Mouse (Mus musculus) erythroblast, embryonic 14.5 days (primary cell): ENCODE results near the gene Grap. TPM values are rescaled to one million over a fixed set of nuclear protein-coding genes. Genes with fewer than 3 reads are reported as not detected.

ENCODE experiments used
- H3K27me3 ChIP-seq: 2 replicates; pipeline ENCODE4 v1.6.1; 2012; ENCODE audit warnings: inconsistent platforms; ENCODE audit not compliant: control insufficient read depth
- H3K36me3 ChIP-seq: 2 replicates; pipeline ENCODE4 v1.6.1; 2012; ENCODE audit warnings: mild to moderate bottlenecking, inconsistent platforms; ENCODE audit not compliant: control insufficient read depth
- H3K4me1 ChIP-seq: 2 replicates; pipeline ENCODE4 v1.6.1; 2012; ENCODE audit warnings: inconsistent platforms; ENCODE audit not compliant: control insufficient read depth
- H3K4me3 ChIP-seq: replicated peaks from 2 replicates; pipeline ENCODE3; 2012; ENCODE audit warnings: moderate library complexity, mild to moderate bottlenecking, inconsistent platforms
- H3K9me3 ChIP-seq: 2 replicates; pipeline ENCODE4 v1.6.1; 2012; ENCODE audit warnings: low read length, inconsistent platforms, mixed read lengths; ENCODE audit not compliant: control insufficient read depth
- GATA1 ChIP-seq: IDR thresholded peaks from 2 replicates; pipeline ENCODE4 v1.6.1; 2012; ENCODE audit warnings: low read length, inconsistent platforms, mixed read lengths
- TAL1 ChIP-seq: IDR thresholded peaks from 3 replicates; pipeline ENCODE4 v1.6.1; 2012; ENCODE audit warnings: low read length, inconsistent platforms, mixed read lengths
- polyA plus RNA-seq: library from polyadenylated mRNA; stranded (reverse); fragments of >175 nt; gene quantifications from 2 replicates; pipeline ENCODE4 v1.2.3, GENCODE M21; 2012

The Grap gene
- polyA plus RNA-seq, 1 experiment = 0.06 TPM

DNA sequence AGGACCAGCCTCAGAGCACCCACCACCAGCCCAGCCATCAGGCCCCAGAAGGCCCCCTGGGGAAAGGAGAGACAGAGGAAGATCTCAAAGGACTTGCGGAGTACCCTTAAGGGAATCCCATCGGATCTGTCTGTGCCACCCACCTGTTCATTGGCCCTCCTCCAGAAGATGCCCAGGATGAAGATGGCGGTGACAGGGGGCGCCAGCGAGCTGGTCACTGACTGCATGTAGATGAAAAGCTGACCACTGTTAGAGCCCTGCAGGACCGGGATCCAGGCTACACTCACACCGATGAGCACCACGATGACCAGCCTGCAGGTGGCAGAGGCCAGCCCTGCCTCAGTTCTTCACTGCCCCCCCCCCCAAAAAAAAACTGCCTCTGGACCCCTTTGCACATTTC lies 20.6 kb downstream of the Grap start:
- TF ChIP-seq TAL1 = no peak
- no peak for TF ChIP-seq GATA1
- peaks cover 5% of the 10 kb centered on the region; the same call in 1 of the 2 replicates for H3K27me3 ChIP-seq

DNA sequence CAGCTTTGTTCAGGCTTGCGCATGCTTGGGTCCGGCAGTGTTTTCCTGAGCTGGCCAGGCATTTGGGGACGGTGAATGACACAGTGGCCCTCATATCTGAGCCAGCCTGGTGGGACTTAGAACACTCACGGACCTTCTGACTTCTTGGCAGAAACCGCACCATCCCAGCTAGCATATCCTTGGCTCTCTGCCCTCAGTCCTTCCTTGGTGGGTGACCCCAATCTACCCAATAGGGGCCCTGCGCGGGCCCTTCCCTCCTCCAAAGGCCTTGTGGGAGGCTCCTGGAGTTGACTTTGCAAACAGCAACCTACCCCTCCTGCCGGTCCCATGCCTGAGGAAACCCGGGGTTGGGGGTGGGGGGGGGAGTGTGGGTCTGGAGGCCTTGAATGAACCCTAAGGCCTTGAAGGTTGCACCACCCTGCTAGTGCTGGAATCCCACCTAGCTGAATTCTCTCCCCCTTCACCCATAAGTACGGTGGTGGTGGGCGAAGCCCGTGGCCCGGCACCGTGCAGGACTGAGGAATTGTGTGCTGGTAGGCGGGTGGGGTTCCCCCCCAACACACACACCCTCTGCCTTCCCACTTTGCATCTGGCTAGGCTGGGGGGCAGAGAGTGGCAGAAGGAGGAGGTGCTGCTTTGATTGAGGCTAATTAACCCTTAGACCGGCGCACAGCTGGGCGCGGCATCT lies 21.2 kb downstream of the Grap start:
- peaks cover 3% of the 10 kb centered on the region; the same call in 1 of the 2 replicates for H3K4me1 ChIP-seq
- no peak for TF ChIP-seq TAL1
- TF ChIP-seq GATA1 = no peak
- H3K27me3 ChIP-seq = peaks cover 5% of the 10 kb centered on the region; the same call in 1 of the 2 replicates
- no peak overlapping the region for H3K4me3 ChIP-seq
- H3K36me3 ChIP-seq = no peaks in the 10 kb centered on the region
- H3K9me3 ChIP-seq = no peaks in the 10 kb centered on the region

More for the DNA sequence above, 20.6 kb downstream of the Grap start:
- Histone ChIP-seq H3K4me1 (peaks cover 3% of the 10 kb centered on the region; the same call in 1 of the 2 replicates), H3K9me3 (no peaks in the 10 kb centered on the region), H3K36me3 (no peaks in the 10 kb centered on the region), H3K4me3 (no peak overlapping the region)

DNA sequence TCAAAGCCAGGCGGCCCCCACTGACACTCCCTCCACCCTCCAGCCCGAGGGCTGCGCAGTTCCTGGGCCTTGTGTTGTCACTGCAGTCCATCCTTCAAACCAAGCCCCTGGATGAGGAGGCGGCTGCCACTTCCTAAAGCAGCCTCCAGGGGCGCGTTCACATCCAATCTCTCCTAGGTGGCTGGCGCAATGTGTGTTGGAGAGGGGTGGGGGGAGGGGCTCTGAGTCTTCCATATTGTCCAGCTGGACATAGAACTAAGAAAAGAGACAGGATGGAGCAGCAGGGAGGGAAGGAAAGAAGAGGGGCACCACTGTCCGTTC lies 21.7 kb downstream of the Grap start:
- peaks cover 5% of the 10 kb centered on the region; the same call in 1 of the 2 replicates for H3K27me3 ChIP-seq
- peaks cover 3% of the 10 kb centered on the region; the same call in 1 of the 2 replicates for H3K4me1 ChIP-seq
- H3K36me3 ChIP-seq = no peaks in the 10 kb centered on the region
- H3K4me3 ChIP-seq = no peak overlapping the region
- H3K9me3 ChIP-seq = no peaks in the 10 kb centered on the region
- TF ChIP-seq GATA1 (no peak), TAL1 (no peak)

DNA sequence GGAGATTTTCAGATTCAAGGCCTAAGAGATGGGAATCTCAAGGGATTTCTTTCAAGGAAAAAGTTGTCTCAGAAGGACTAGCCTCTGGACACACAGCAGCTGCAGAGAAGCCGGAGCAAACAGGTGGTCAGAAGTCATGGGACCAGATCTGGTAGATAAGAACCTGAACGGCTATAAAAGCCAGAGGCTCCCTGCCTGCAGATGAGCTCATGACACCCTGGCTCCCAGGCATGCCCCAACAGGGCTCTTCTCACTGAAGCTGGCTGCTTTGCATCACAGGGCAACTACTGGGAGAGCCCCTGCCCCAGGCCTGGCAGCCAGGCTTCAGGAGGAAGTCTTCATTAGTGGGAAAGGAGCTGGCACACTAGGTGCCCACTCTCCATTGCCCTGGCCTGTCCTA lies 22.3 kb downstream of the Grap start:
- Histone ChIP-seq H3K36me3 (no peaks in the 10 kb centered on the region), H3K4me3 (no peak overlapping the region), H3K27me3 (peaks cover 5% of the 10 kb centered on the region; the same call in 1 of the 2 replicates), H3K4me1 (peaks cover 3% of the 10 kb centered on the region; the same call in 1 of the 2 replicates), H3K9me3 (no peaks in the 10 kb centered on the region)
- TF ChIP-seq TAL1 (no peak), GATA1 (no peak)

DNA sequence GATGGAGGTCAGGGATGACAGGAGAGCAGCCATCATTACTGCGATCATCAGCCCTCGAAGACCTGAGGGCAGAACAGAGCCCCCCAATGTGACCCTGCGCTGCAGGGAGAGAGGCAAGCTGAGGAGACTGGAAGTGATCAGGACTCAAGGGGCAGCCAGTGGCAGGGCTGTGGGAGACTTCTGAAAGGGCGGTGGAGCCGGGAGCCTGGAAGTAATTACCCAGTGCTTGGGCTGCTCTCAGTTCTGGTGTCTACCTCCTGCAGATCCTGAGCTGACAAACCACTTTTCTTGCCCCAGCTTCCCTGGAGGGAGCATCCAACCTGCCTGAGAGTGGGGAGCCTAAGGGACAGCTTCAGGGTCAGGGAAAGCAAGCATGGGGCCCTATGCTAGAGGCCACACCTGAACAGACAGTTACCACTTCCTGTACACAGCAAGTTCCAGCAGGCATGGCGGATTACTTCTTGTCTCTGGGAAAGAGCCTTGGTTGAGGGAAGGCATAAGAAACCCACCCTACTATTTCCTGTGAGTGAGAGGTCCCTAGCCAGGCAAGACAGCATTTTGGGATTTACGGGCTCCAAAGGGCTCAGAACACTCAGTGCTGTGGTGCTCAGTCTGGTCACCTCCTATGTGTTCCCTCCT lies 23.3 kb downstream of the Grap start:
- TF ChIP-seq TAL1 (no peak), GATA1 (no peak)

GRCm38 (mm10) chr11:61677709-61678108 lies 24.6 kb downstream of the Grap start:
- TF ChIP-seq TAL1 (no peak), GATA1 (no peak)
- Histone ChIP-seq H3K4me3 (no peak overlapping the region), H3K27me3 (peaks cover 11% of the 10 kb centered on the region; the same call in 1 of the 2 replicates), H3K9me3 (no peaks in the 10 kb centered on the region), H3K36me3 (no peaks in the 10 kb centered on the region), H3K4me1 (peaks cover 3% of the 10 kb centered on the region; the same call in 1 of the 2 replicates)

More for the DNA sequence above, 23.3 kb downstream of the Grap start:
- H3K27me3 ChIP-seq = peaks cover 11% of the 10 kb centered on the region; the same call in 1 of the 2 replicates
- H3K9me3 ChIP-seq = no peaks in the 10 kb centered on the region
- H3K4me3 ChIP-seq = no peak overlapping the region
- H3K4me1 ChIP-seq = peaks cover 3% of the 10 kb centered on the region; the same call in 1 of the 2 replicates
- no peaks in the 10 kb centered on the region for H3K36me3 ChIP-seq

- no peaks in the 10 kb centered on the region for H3K9me3 ChIP-seq
- TF ChIP-seq TAL1 (no peak), GATA1 (no peak)
- no peaks in the 10 kb centered on the region for H3K36me3 ChIP-seq
- no peak overlapping the region for H3K4me3 ChIP-seq
- H3K27me3 ChIP-seq = peaks cover 20% of the 10 kb centered on the region
- peaks cover 16% of the 10 kb centered on the region for H3K4me1 ChIP-seq
These were observed 26.2 kb downstream of the Grap start for GRCm38 (mm10) chr11:61679091-61679866.

DNA sequence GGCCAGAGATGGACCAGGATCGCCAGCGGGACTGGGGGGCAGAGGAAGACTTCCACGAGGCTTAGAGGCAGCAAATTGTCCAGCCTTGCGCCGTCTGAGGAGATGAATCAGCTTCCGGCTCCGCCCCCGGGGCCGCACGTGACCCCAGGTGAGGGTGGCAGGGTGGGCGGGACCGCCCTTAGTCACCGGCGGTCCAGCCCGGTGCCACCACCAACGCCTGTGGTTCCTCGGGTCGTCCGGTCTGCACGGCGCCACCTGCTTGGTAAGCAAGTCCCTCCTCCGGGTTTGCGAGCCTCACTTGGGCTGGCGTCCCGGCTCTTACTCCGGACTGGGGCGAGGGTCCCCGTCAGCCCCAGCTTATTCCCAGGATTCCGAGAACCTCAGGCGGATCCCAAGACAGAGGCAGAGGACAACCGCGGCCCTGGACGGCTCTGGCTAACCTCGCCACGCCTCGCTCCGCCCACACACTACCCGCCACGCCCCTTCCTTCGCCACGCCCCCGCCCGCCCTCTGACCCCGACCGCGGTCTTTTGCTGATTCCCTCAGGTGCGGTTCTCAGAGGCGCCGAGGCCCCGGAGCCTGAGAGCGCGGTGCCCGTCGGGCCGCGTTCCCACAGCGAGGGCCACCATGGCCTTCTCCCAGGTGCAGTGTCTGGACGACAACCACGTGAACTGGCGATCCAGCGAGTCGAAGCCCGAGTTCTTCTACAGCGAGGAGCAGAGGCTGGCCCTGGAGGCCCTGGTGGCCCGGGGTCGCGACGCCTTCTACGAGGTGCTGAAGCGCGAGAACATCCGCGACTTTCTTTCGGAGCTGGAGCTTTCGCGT lies 31.1 kb downstream of the Grap start, which contains the start of gene Fam83g:
Gene Fam83g (plus strand): TSS at position 185 of the 825 bp plus-strand sequence.
- Histone ChIP-seq H3K4me1 (peaks cover 62% of the 10 kb centered on the region), H3K4me3 (peak within 1 kb of the TSS; percentile 77), H3K36me3 (peaks cover 22% of the 10 kb centered on the region), H3K9me3 (no peaks in the 10 kb centered on the region), H3K27me3 (peaks cover 22% of the 10 kb centered on the region)
- TF ChIP-seq TAL1 (no peak), GATA1 (no peak)
